Mouse (Mus musculus) heart, embryonic 11.5 days (tissue): ENCODE data around the gene Esp3. TPM values are rescaled to one million over a fixed set of nuclear protein-coding genes. Genes with fewer than 3 reads are reported as not detected.
"Not testable (repeated sequence)": the region's sequence is repeated elsewhere in the genome, so short reads cannot be mapped to it uniquely, and the experiment has no call there.

ENCODE experiments used
- ATAC-seq: fragments of 200-750 bp; cut with Nextera tagmentation; replicated peaks from 2 replicates; pipeline ENCODE4 v1.8.0; 2017; ENCODE audit warnings: moderate library complexity; ENCODE audit not compliant: insufficient number of reproducible peaks, low FRiP score, low TSS enrichment
- H3K27ac ChIP-seq: fragments of 300-500 bp; sonication (generic); 2 replicates; pipeline ENCODE4 v1.5.1; 2014; ENCODE audit warnings: mild to moderate bottlenecking, low read depth, low read length
- H3K27me3 ChIP-seq: fragments of 300-500 bp; sonication (generic); 2 replicates; pipeline ENCODE4 v1.6.1; 2014; ENCODE audit warnings: mild to moderate bottlenecking, low read length, mixed read lengths; ENCODE audit not compliant: control insufficient read depth, insufficient read depth
- H3K36me3 ChIP-seq: fragments of 300-500 bp; sonication (generic); 2 replicates; pipeline ENCODE4 v1.6.1; 2014; ENCODE audit warnings: mild to moderate bottlenecking, low read length, moderate library complexity, mixed read lengths; ENCODE audit not compliant: control insufficient read depth, insufficient read depth
- H3K4me1 ChIP-seq: fragments of 300-500 bp; sonication (generic); 2 replicates; pipeline ENCODE4 v1.6.1; 2014; ENCODE audit warnings: low read length; ENCODE audit not compliant: control insufficient read depth, insufficient read depth
- H3K4me2 ChIP-seq: fragments of 300-500 bp; sonication (generic); 2 replicates; pipeline ENCODE4 v1.6.1; 2014; ENCODE audit warnings: mild to moderate bottlenecking, moderate library complexity
- H3K4me3 ChIP-seq: fragments of 300-500 bp; sonication (generic); 2 replicates; pipeline ENCODE4 v1.5.1; 2014; ENCODE audit warnings: low read depth, low read length
- H3K9ac ChIP-seq: fragments of 300-500 bp; sonication (generic); 2 replicates; pipeline ENCODE4 v1.6.1; 2014; ENCODE audit warnings: mild to moderate bottlenecking, low read depth, low read length, moderate library complexity
- H3K9me3 ChIP-seq: fragments of 300-500 bp; sonication (generic); replicated peaks from 2 replicates; pipeline ENCODE4 v1.6.1; 2016; ENCODE audit warnings: low read length; ENCODE audit not compliant: control insufficient read depth
- WGBS: fragments of 180-500 bp; shearing (Covaris S2); extraction: QIAGEN DNeasy Blood & Tissue Kit; methylation state at CpG from one replicate; pipeline ENCODE4 v1.1.7; 2014; ENCODE audit not compliant: insufficient replicate concordance; 5-methylcytosine and 5-hydroxymethylcytosine counted together
- polyA plus RNA-seq: library from polyadenylated mRNA; unstranded; fragments of >200 nt; fragmentation: Nextera tagmentation; extraction: Ambion mirVana; gene quantifications from 2 replicates; pipeline ENCODE4 v1.2.1, GENCODE M21; 2014

Gene Esp3
- not detected in 2 replicates for polyA plus RNA-seq

- WGBS = 83% methylated on average over 1 of the region's 1 CpGs
- H3K4me3 ChIP-seq, H3K27ac ChIP-seq, H3K9me3 ChIP-seq, H3K36me3 ChIP-seq, H3K4me1 ChIP-seq, H3K4me2 ChIP-seq, ATAC-seq, H3K9ac ChIP-seq, H3K27me3 ChIP-seq: not testable (repeated sequence)
Observed at GRCm38 (mm10) chr17:40631775-40632174, at the start of gene Esp3. Gene Esp3 (plus strand): TSS chr17:40632075.

- not testable (repeated sequence) for H3K4me2 ChIP-seq, H3K27me3 ChIP-seq, H3K9me3 ChIP-seq, ATAC-seq, H3K27ac ChIP-seq, H3K36me3 ChIP-seq, H3K4me3 ChIP-seq, H3K4me1 ChIP-seq, H3K9ac ChIP-seq
- 57% methylated on average over 6 of the region's 6 CpGs for WGBS
Observed at GRCm38 (mm10) chr17:40583906-40584305, 48.0 kb upstream of the Esp3 start.

GRCm38 (mm10) chr17:40591297-40591696 is 40.6 kb upstream of the Esp3 start:
- ATAC-seq = no peak
- no peak overlapping the region for H3K4me3 ChIP-seq
- H3K9me3 ChIP-seq = no peaks in the 10 kb centered on the region
- H3K9ac ChIP-seq = no peak overlapping the region
- no peak overlapping the region for H3K27ac ChIP-seq
- no peaks in the 10 kb centered on the region for H3K27me3 ChIP-seq
- no peaks in the 10 kb centered on the region for H3K4me1 ChIP-seq
- no peak overlapping the region for H3K4me2 ChIP-seq
- H3K36me3 ChIP-seq = no peaks in the 10 kb centered on the region

- H3K9ac ChIP-seq = no peak within 1 kb of the TSS
- H3K36me3 ChIP-seq = no peaks in the 10 kb centered on the region
- ATAC-seq = no peak
- no peaks in the 10 kb centered on the region for H3K27me3 ChIP-seq
- no peaks in the 10 kb centered on the region for H3K9me3 ChIP-seq
- no peaks in the 10 kb centered on the region for H3K4me1 ChIP-seq
- no peak within 1 kb of the TSS for H3K4me2 ChIP-seq
- H3K4me3 ChIP-seq = no peak within 1 kb of the TSS
- no peak within 1 kb of the TSS for H3K27ac ChIP-seq
Observed at GRCm38 (mm10) chr17:40598294-40598693, 33.6 kb upstream of the Esp3 start, which contains the start of gene Esp4. Gene Esp4 (plus strand): TSS chr17:40598594.

GRCm38 (mm10) chr17:40662118-40662679 is 30.3 kb downstream of the Esp3 start:
- H3K9me3 ChIP-seq, ATAC-seq, H3K4me3 ChIP-seq, H3K27ac ChIP-seq, H3K36me3 ChIP-seq, H3K9ac ChIP-seq, H3K27me3 ChIP-seq, H3K4me1 ChIP-seq, H3K4me2 ChIP-seq: not testable (repeated sequence)
- 63% methylated on average over 9 of the region's 9 CpGs for WGBS

- not testable (repeated sequence) for ATAC-seq, H3K36me3 ChIP-seq, H3K4me1 ChIP-seq, H3K4me2 ChIP-seq, H3K9me3 ChIP-seq, H3K27ac ChIP-seq, H3K9ac ChIP-seq, H3K27me3 ChIP-seq, H3K4me3 ChIP-seq
- 76% methylated on average over 12 of the region's 12 CpGs for WGBS
Observed at GRCm38 (mm10) chr17:40663161-40663811, 31.4 kb downstream of the Esp3 start.

Other genes starting within 250 kb of the Esp3 start
- not detected in 2 replicates for gene Esp8, start 112.1 kb upstream of the Esp3 start, polyA plus RNA-seq
- gene Esp6, start 70.6 kb upstream of the Esp3 start, polyA plus RNA-seq = not detected in 2 replicates
- gene Esp4, start 33.5 kb upstream of the Esp3 start, polyA plus RNA-seq = not detected in 2 replicates
- not detected in 2 replicates for gene Esp1, start 95.0 kb downstream of the Esp3 start, polyA plus RNA-seq
- 0.33 TPM in 1 of 2 replicates, not detected in the other for gene Crisp2, start 174.9 kb downstream of the Esp3 start, polyA plus RNA-seq
- 25.7 and 33.2 TPM in 2 replicates for gene Rhag, start 179.1 kb downstream of the Esp3 start, polyA plus RNA-seq
- gene 9130008F23Rik, start 248.5 kb downstream of the Esp3 start, polyA plus RNA-seq = 3.1 and 3.7 TPM in 2 replicates